Mouse (Mus musculus) midbrain, embryonic 12.5 days (tissue): ENCODE results near the gene Noc2l. TPM values are rescaled to one million over a fixed set of nuclear protein-coding genes. Genes with fewer than 3 reads are reported as not detected.

Source experiments
- ATAC-seq: fragments of 200-750 bp; cut with Nextera tagmentation; 2 replicates; pipeline ENCODE4 v1.8.0; 2017; ENCODE audit warnings: low read depth, moderate TSS enrichment, moderate library complexity; ENCODE audit not compliant: low FRiP score
- H3K27ac ChIP-seq: fragments of 300-500 bp; sonication (generic); replicated peaks from 2 replicates; pipeline ENCODE4 v1.5.1; 2016; ENCODE audit warnings: mild to moderate bottlenecking
- H3K27me3 ChIP-seq: fragments of 300-500 bp; sonication (generic); 2 replicates; pipeline ENCODE4 v1.6.1; 2016; ENCODE audit warnings: mild to moderate bottlenecking
- H3K36me3 ChIP-seq: fragments of 300-500 bp; sonication (generic); 2 replicates; pipeline ENCODE4 v1.6.1; 2016
- H3K4me1 ChIP-seq: fragments of 300-500 bp; sonication (generic); 2 replicates; pipeline ENCODE4 v1.6.1; 2016
- H3K4me2 ChIP-seq: fragments of 300-500 bp; sonication (generic); replicated peaks from 2 replicates; pipeline ENCODE4 v1.6.1; 2016; ENCODE audit warnings: mild to moderate bottlenecking, moderate library complexity
- H3K4me3 ChIP-seq: fragments of 300-500 bp; sonication (generic); 2 replicates; pipeline ENCODE4 v1.5.1; 2016; ENCODE audit warnings: mild to moderate bottlenecking
- H3K9ac ChIP-seq: fragments of 300-500 bp; sonication (generic); replicated peaks from 2 replicates; pipeline ENCODE4 v1.6.1; 2016; ENCODE audit warnings: mild to moderate bottlenecking, moderate library complexity
- H3K9me3 ChIP-seq: fragments of 300-500 bp; sonication (generic); 2 replicates; pipeline ENCODE4 v1.6.1; 2016; ENCODE audit warnings: mild to moderate bottlenecking
- WGBS: fragments of 180-500 bp; shearing (Covaris S2); methylation state at CpG from one replicate; pipeline ENCODE4 v1.1.7; 2016; 5-methylcytosine and 5-hydroxymethylcytosine counted together
- polyA plus RNA-seq: library from polyadenylated mRNA; unstranded; fragments of >200 nt; fragmentation: Nextera tagmentation; extraction: Ambion mirVana; gene quantifications from 2 replicates; pipeline ENCODE4 v1.2.1, GENCODE M21; 2016

The Noc2l gene
- polyA plus RNA-seq: 85.2 and 93.7 TPM in 2 replicates

GRCm38 (mm10) chr4:156235808-156236533 is at the start of gene Noc2l:
Noc2l (plus strand) TSS chr4:156236010.
- peak within 1 kb of the TSS; percentile 95 for H3K4me2 ChIP-seq
- H3K9ac ChIP-seq: peak within 1 kb of the TSS; percentile 79
- H3K9me3 ChIP-seq: no peaks in the 10 kb centered on the region
- WGBS: under 1% methylated on average over 90 of the region's 90 CpGs
- H3K36me3 ChIP-seq: peaks cover 62% of the 10 kb centered on the region
- H3K27me3 ChIP-seq: no peaks in the 10 kb centered on the region
- peak within 1 kb of the TSS; percentile 96 for H3K4me3 ChIP-seq
- H3K4me1 ChIP-seq: peaks cover 21% of the 10 kb centered on the region
- ATAC-seq: peak; percentile 87
- H3K27ac ChIP-seq: peak within 1 kb of the TSS; percentile 90

GRCm38 (mm10) chr4:156188162-156188810 is 47.5 kb upstream of the Noc2l start:
- H3K4me1 ChIP-seq: peaks cover 94% of the 10 kb centered on the region
- ATAC-seq: no peak
- no peaks in the 10 kb centered on the region for H3K9me3 ChIP-seq
- 0 out of 2 replicates have a peak overlapping the region, but pooled peaks have one; percentile 25 for H3K9ac ChIP-seq
- H3K27me3 ChIP-seq: no peaks in the 10 kb centered on the region; the same call in 1 of the 2 replicates
- H3K36me3 ChIP-seq: peaks cover 44% of the 10 kb centered on the region
- H3K4me2 ChIP-seq: peak overlapping the region; percentile 38
- peak overlapping the region; percentile 10; the same call in 1 of the 2 replicates for H3K4me3 ChIP-seq
- WGBS: 38% methylated on average over 5 of the region's 5 CpGs
- H3K27ac ChIP-seq: peak overlapping the region; percentile 90

- H3K9ac ChIP-seq: peak overlapping the region; percentile 25; the same call in 1 of the 2 replicates
- H3K4me3 ChIP-seq: peak overlapping the region; percentile 10
- peaks cover 95% of the 10 kb centered on the region for H3K4me1 ChIP-seq
- H3K9me3 ChIP-seq: no peaks in the 10 kb centered on the region
- 8% methylated on average over 6 of the region's 6 CpGs for WGBS
- H3K4me2 ChIP-seq: peak overlapping the region; percentile 38
- peak overlapping the region; percentile 90 for H3K27ac ChIP-seq
- H3K36me3 ChIP-seq: peaks cover 45% of the 10 kb centered on the region
- H3K27me3 ChIP-seq: no peaks in the 10 kb centered on the region; the same call in 1 of the 2 replicates
- ATAC-seq: peak; percentile 58
Observed at GRCm38 (mm10) chr4:156188811-156189323, 46.9 kb upstream of the Noc2l start.

- no peak for ATAC-seq
- 0 out of 2 replicates have a peak overlapping the region, but pooled peaks have one; percentile 2 for H3K9ac ChIP-seq
- H3K27me3 ChIP-seq: no peaks in the 10 kb centered on the region; the same call in 1 of the 2 replicates
- H3K4me3 ChIP-seq: no peak overlapping the region
- H3K9me3 ChIP-seq: no peaks in the 10 kb centered on the region
- H3K36me3 ChIP-seq: peaks cover 49% of the 10 kb centered on the region
- no peak overlapping the region for H3K4me2 ChIP-seq
- WGBS: 58% methylated on average over 8 of the region's 8 CpGs
- no peak overlapping the region for H3K27ac ChIP-seq
- peaks cover 84% of the 10 kb centered on the region for H3K4me1 ChIP-seq
Observed at GRCm38 (mm10) chr4:156192421-156193199, 43.2 kb upstream of the Noc2l start.

GRCm38 (mm10) chr4:156193200-156193590 is 42.6 kb upstream of the Noc2l start:
- Histone ChIP-seq H3K9me3 (no peaks in the 10 kb centered on the region), H3K4me2 (0 out of 2 replicates have a peak overlapping the region, but pooled peaks have one; percentile 2), H3K27me3 (no peaks in the 10 kb centered on the region; the same call in 1 of the 2 replicates), H3K36me3 (peaks cover 49% of the 10 kb centered on the region), H3K4me1 (peaks cover 78% of the 10 kb centered on the region), H3K9ac (0 out of 2 replicates have a peak overlapping the region, but pooled peaks have one; percentile 2), H3K27ac (no peak overlapping the region), H3K4me3 (no peak overlapping the region)
- WGBS: 24% methylated on average over 2 of the region's 2 CpGs
- no peak for ATAC-seq

- Histone ChIP-seq H3K27ac (no peak overlapping the region), H3K9me3 (no peaks in the 10 kb centered on the region), H3K4me1 (peaks cover 75% of the 10 kb centered on the region), H3K4me2 (peak overlapping the region; percentile 86), H3K4me3 (0 out of 2 replicates have a peak overlapping the region, but pooled peaks have one; percentile 7), H3K27me3 (no peaks in the 10 kb centered on the region; the same call in 1 of the 2 replicates), H3K9ac (no peak overlapping the region), H3K36me3 (peaks cover 49% of the 10 kb centered on the region)
- 63% methylated on average over 5 of the region's 5 CpGs for WGBS
- ATAC-seq: no peak
Observed at GRCm38 (mm10) chr4:156193906-156194305, 41.9 kb upstream of the Noc2l start.

- H3K4me3 ChIP-seq: 0 out of 2 replicates have a peak overlapping the region, but pooled peaks have one; percentile 7
Observed at GRCm38 (mm10) chr4:156194346-156194745, 41.5 kb upstream of the Noc2l start.

GRCm38 (mm10) chr4:156195927-156196870 is 39.6 kb upstream of the Noc2l start:
- Histone ChIP-seq H3K9ac (peak overlapping the region; percentile 85), H3K27ac (peak overlapping the region; percentile 96), H3K4me1 (peaks cover 52% of the 10 kb centered on the region), H3K4me3 (peak overlapping the region; percentile 75), H3K27me3 (no peaks in the 10 kb centered on the region; the same call in 1 of the 2 replicates), H3K36me3 (peaks cover 36% of the 10 kb centered on the region), H3K4me2 (peak overlapping the region; percentile 86), H3K9me3 (no peaks in the 10 kb centered on the region)
- 5% methylated on average over 35 of the region's 35 CpGs for WGBS
- peak; percentile 2; the same call in 1 of the 2 replicates for ATAC-seq

More at GRCm38 (mm10) chr4:156194346-156194745, 41.5 kb upstream of the Noc2l start:
- H3K36me3 ChIP-seq: peaks cover 49% of the 10 kb centered on the region
- no peaks in the 10 kb centered on the region for H3K9me3 ChIP-seq
- ATAC-seq: no peak
- peaks cover 71% of the 10 kb centered on the region for H3K4me1 ChIP-seq
- H3K27ac ChIP-seq: no peak overlapping the region
- H3K27me3 ChIP-seq: no peaks in the 10 kb centered on the region; the same call in 1 of the 2 replicates
- peak overlapping the region; percentile 86 for H3K4me2 ChIP-seq
- no peak overlapping the region for H3K9ac ChIP-seq
- WGBS: 19% methylated on average over 6 of the region's 6 CpGs

GRCm38 (mm10) chr4:156197131-156197828 is 38.5 kb upstream of the Noc2l start, which contains the start of gene Agrn:
Agrn (minus strand) TSS chr4:156197488.
- H3K36me3 ChIP-seq: peaks cover 27% of the 10 kb centered on the region
- ATAC-seq: peak; percentile 73
- peak within 1 kb of the TSS; percentile 75 for H3K4me3 ChIP-seq
- H3K9me3 ChIP-seq: no peaks in the 10 kb centered on the region
- peaks cover 45% of the 10 kb centered on the region for H3K4me1 ChIP-seq
- under 1% methylated on average over 31 of the region's 88 CpGs for WGBS
- peaks cover under 1% of the 10 kb centered on the region for H3K27me3 ChIP-seq
- H3K4me2 ChIP-seq: peak within 1 kb of the TSS; percentile 86
- H3K9ac ChIP-seq: peak within 1 kb of the TSS; percentile 85
- peak within 1 kb of the TSS; percentile 96 for H3K27ac ChIP-seq

- peak overlapping the region; percentile 75 for H3K4me3 ChIP-seq
- H3K27me3 ChIP-seq: peaks cover 6% of the 10 kb centered on the region; the same call in 1 of the 2 replicates
- WGBS: 1% methylated on average over 26 of the region's 26 CpGs
- peaks cover 23% of the 10 kb centered on the region for H3K36me3 ChIP-seq
- peak overlapping the region; percentile 32 for H3K9ac ChIP-seq
- H3K4me2 ChIP-seq: peak overlapping the region; percentile 86
- peak overlapping the region; percentile 96 for H3K27ac ChIP-seq
- H3K4me1 ChIP-seq: peaks cover 45% of the 10 kb centered on the region
- ATAC-seq: peak; percentile 96
- no peaks in the 10 kb centered on the region for H3K9me3 ChIP-seq
Observed at GRCm38 (mm10) chr4:156197829-156198205, 38.0 kb upstream of the Noc2l start.
